Mouse (Mus musculus) c-Kit-positive CD71-negative TER-119-negative erythroid progenitor cells, embryonic 14.5 days (primary cell): ENCODE results near the gene Midn.

Source experiments
- DNase-seq: peaks from one replicate; pipeline ENCODE4 v3.0.0-alpha.2; 2013; ENCODE audit warnings: low read depth

Midn gene

GRCm38 (mm10) chr10:80147719-80148601, at the start of gene Midn:
Midn (plus strand) TSS chr10:80148272.
- no peak for DNase-seq

- DNase-seq = no peak
These were observed 49.4 kb upstream of the Midn start for GRCm38 (mm10) chr10:80098630-80099029.

GRCm38 (mm10) chr10:80100982-80101381, 47.1 kb upstream of the Midn start:
- no peak for DNase-seq

GRCm38 (mm10) chr10:80102216-80102915, 45.7 kb upstream of the Midn start:
- peak; percentile 73 for DNase-seq

GRCm38 (mm10) chr10:80103032-80103431, 45.0 kb upstream of the Midn start:
- no peak for DNase-seq

GRCm38 (mm10) chr10:80104181-80104580, 43.9 kb upstream of the Midn start:
- no peak for DNase-seq

GRCm38 (mm10) chr10:80105460-80105859, 42.6 kb upstream of the Midn start, which contains the start of gene Sbno2:
Sbno2 (minus strand) TSS chr10:80105571.
- no peak for DNase-seq

GRCm38 (mm10) chr10:80105926-80106325, 42.1 kb upstream of the Midn start:
- no peak for DNase-seq

- DNase-seq = no peak
These were observed 40.4 kb upstream of the Midn start for GRCm38 (mm10) chr10:80107678-80108077.

- peak; percentile 92 for DNase-seq
These were observed 33.5 kb upstream of the Midn start for GRCm38 (mm10) chr10:80114341-80115284.

- DNase-seq = peak; percentile 100
These were observed 32.7 kb upstream of the Midn start, which contains the start of gene Stk11 for GRCm38 (mm10) chr10:80115290-80115943. Stk11 (plus strand) TSS chr10:80115803.

GRCm38 (mm10) chr10:80115944-80116335, 32.1 kb upstream of the Midn start:
- no peak for DNase-seq

- DNase-seq = no peak
These were observed 31.5 kb upstream of the Midn start for GRCm38 (mm10) chr10:80116563-80116926.

GRCm38 (mm10) chr10:80116927-80117691, 31.0 kb upstream of the Midn start:
- DNase-seq = no peak

GRCm38 (mm10) chr10:80117736-80118135, 30.3 kb upstream of the Midn start:
- DNase-seq = no peak

- DNase-seq = no peak
These were observed 29.5 kb upstream of the Midn start for GRCm38 (mm10) chr10:80118552-80118951.

GRCm38 (mm10) chr10:80120146-80120545, 27.9 kb upstream of the Midn start:
- DNase-seq = no peak

GRCm38 (mm10) chr10:80121639-80122038, 26.4 kb upstream of the Midn start:
- no peak for DNase-seq

- no peak for DNase-seq
These were observed 24.0 kb upstream of the Midn start for GRCm38 (mm10) chr10:80123932-80124562.

GRCm38 (mm10) chr10:80127920-80128319, 20.2 kb upstream of the Midn start:
- no peak for DNase-seq
